Mouse (Mus musculus) cortical plate, adult 2 months (tissue): ENCODE measurements around the gene Lrp1.

Experiments
- CTCF ChIP-seq: fragments of 200-500 bp; IDR thresholded peaks from 2 replicates; pipeline ENCODE4 v1.5.1; 2011; ENCODE audit warnings: mild to moderate bottlenecking, control low read depth, low read length; ENCODE audit not compliant: insufficient read depth; ENCODE audit errors: extremely low read depth
- POLR2A ChIP-seq: fragments of 200-500 bp; IDR thresholded peaks from 2 replicates; pipeline ENCODE4 v1.6.1; 2011; ENCODE audit warnings: mild to moderate bottlenecking, low read length, control low read depth; ENCODE audit not compliant: insufficient read depth; ENCODE audit errors: extremely low read depth

GRCm38 (mm10) chr10:127566553-127567326, 54.2 kb downstream of the Lrp1 start:
- TF ChIP-seq CTCF (no peak), POLR2A (no peak)
